Mouse (Mus musculus) lung, postnatal 0 days (tissue): ENCODE measurements around the gene Cd79a. TPM values are rescaled to one million over a fixed set of nuclear protein-coding genes. Genes with fewer than 3 reads are reported as not detected.

Experiments used
- ATAC-seq: fragments of 200-750 bp; cut with Nextera tagmentation; 2 replicates; pipeline ENCODE4 v1.8.0; 2017; ENCODE audit warnings: moderate library complexity
- DNase-seq: peaks from one replicate; pipeline ENCODE4 v3.0.0-alpha.2; 2016; ENCODE audit warnings: low spot score
- H3K27ac ChIP-seq: fragments of 300-500 bp; sonication (generic); 2 replicates; pipeline ENCODE4 v1.5.1; 2014; ENCODE audit warnings: antibody characterized with exemption, mild to moderate bottlenecking, low read length, mixed read lengths
- H3K27me3 ChIP-seq: fragments of 300-500 bp; sonication (generic); replicated peaks from 2 replicates; pipeline ENCODE4 v1.6.1; 2014; ENCODE audit warnings: low read length, mixed read lengths; ENCODE audit not compliant: insufficient read depth
- H3K36me3 ChIP-seq: fragments of 300-500 bp; sonication (generic); 2 replicates; pipeline ENCODE4 v1.6.1; 2014; ENCODE audit warnings: low read length, mixed read lengths; ENCODE audit not compliant: insufficient read depth
- H3K4me1 ChIP-seq: fragments of 300-500 bp; sonication (generic); 2 replicates; pipeline ENCODE4 v1.6.1; 2014; ENCODE audit warnings: antibody characterized with exemption, low read depth, low read length, mixed read lengths; ENCODE audit not compliant: insufficient read depth
- H3K4me2 ChIP-seq: fragments of 300-500 bp; sonication (generic); replicated peaks from 2 replicates; pipeline ENCODE4 v1.6.1; 2014; ENCODE audit warnings: low read depth, mild to moderate bottlenecking, low read length, moderate library complexity, mixed read lengths
- H3K4me3 ChIP-seq: fragments of 300-500 bp; sonication (generic); 2 replicates; pipeline ENCODE4 v1.5.1; 2014; ENCODE audit warnings: low read depth, low read length
- H3K9ac ChIP-seq: fragments of 300-500 bp; sonication (generic); replicated peaks from 2 replicates; pipeline ENCODE4 v1.6.1; 2014; ENCODE audit warnings: low read depth, mild to moderate bottlenecking
- H3K9me3 ChIP-seq: fragments of 300-500 bp; sonication (generic); 2 replicates; pipeline ENCODE4 v1.6.1; 2016; ENCODE audit warnings: low read length, mixed read lengths
- CTCF ChIP-seq: IDR thresholded peaks from 2 replicates; pipeline ENCODE4 v1.5.1; 2016; ENCODE audit warnings: antibody characterized with exemption, mild to moderate bottlenecking
- EP300 ChIP-seq: IDR thresholded peaks from 2 replicates; pipeline ENCODE4 v1.6.1; 2016; ENCODE audit warnings: antibody characterized with exemption, mild to moderate bottlenecking, control low read depth
- WGBS: fragments of 180-500 bp; shearing (Covaris S2); extraction: QIAGEN DNeasy Blood & Tissue Kit; methylation state at CpG from one replicate; pipeline ENCODE4 v1.1.7; 2014; 5-methylcytosine and 5-hydroxymethylcytosine counted together
- polyA plus RNA-seq: library from polyadenylated mRNA; unstranded; fragments of >200 nt; fragmentation: Nextera tagmentation; extraction: Ambion mirVana; gene quantifications from 2 replicates; pipeline ENCODE4 v1.2.1, GENCODE M21; 2015

Gene Cd79a
- polyA plus RNA-seq, 1 experiment from 2014 or later = 3.2 TPM

DNA sequence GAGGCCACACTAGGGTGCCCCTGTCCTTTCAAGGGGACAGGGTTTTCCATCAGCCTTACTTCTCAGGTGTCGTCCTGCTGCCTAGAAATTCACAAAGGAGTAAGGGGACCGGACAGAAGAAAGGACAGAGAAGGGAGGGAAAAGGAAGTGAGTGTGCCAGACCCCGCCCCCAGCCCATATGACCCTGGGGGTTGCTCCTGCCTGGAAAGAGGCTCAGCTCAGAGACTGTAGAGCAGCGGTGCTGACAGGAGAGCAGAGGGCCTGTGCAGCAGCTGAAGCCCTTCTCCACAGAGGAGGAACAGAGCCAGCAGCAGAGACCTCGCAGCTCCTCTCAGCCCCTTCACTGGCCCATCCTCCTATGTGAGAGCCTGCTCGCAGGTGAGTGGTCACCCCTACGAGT lies 43.5 kb upstream of the Cd79a start:
- DNase-seq = no peak
- Histone ChIP-seq H3K27ac (no peak overlapping the region), H3K9ac (no peak overlapping the region), H3K9me3 (no peaks in the 10 kb centered on the region), H3K4me1 (no peaks in the 10 kb centered on the region), H3K4me3 (no peak overlapping the region), H3K36me3 (no peaks in the 10 kb centered on the region), H3K4me2 (no peak overlapping the region), H3K27me3 (no peaks in the 10 kb centered on the region)
- TF ChIP-seq EP300 = no peak
- no peak for TF ChIP-seq CTCF
- ATAC-seq = no peak
- 30% methylated on average over 7 of the region's 7 CpGs for WGBS

DNA sequence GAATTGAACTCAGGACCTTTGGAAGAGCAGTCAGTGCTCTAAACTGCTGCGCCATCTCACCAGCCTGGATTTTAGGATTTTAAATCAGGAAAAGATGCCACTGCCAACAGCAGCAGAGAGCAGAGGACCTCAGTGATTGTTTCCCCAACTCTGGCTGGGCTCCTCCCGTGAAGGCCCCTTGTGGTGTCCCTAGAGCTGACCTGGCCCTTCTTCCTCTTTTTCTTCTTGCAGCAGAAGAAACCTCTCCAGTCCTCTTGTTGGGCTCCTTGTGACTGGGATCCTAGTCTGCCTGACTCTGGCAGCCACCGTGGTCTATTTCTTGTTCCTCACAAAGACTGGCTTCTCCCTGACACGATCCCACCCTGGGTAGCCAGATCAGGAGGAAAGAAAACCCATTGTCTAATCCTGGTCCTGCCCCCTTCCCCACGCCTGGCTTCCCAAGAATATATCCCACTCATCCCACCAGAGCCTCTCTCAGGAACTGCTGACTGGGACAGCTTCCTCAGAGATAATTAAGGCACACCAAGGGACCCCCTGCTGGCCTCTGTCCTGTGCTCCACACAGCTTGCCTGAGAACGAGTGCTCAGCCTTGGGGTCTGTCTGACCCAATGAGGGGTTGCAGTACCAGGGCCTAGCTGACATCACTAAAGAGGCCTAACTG lies 40.6 kb upstream of the Cd79a start:
- peak; percentile 8 for DNase-seq
- Histone ChIP-seq H3K4me2 (no peak overlapping the region), H3K4me1 (no peaks in the 10 kb centered on the region), H3K4me3 (no peak overlapping the region), H3K9me3 (no peaks in the 10 kb centered on the region), H3K36me3 (no peaks in the 10 kb centered on the region), H3K27me3 (no peaks in the 10 kb centered on the region), H3K9ac (no peak overlapping the region), H3K27ac (no peak overlapping the region)
- ATAC-seq = no peak
- WGBS = 49% methylated on average over 6 of the region's 6 CpGs
- no peak for TF ChIP-seq EP300
- no peak for TF ChIP-seq CTCF

GRCm38 (mm10) chr7:24859234-24859633 lies 37.9 kb upstream of the Cd79a start:
- TF ChIP-seq EP300 = no peak
- no peak for TF ChIP-seq CTCF
- H3K27ac ChIP-seq = no peak overlapping the region
- no peaks in the 10 kb centered on the region for H3K9me3 ChIP-seq
- WGBS = 77% methylated on average over 5 of the region's 5 CpGs
- no peaks in the 10 kb centered on the region for H3K4me1 ChIP-seq
- DNase-seq (no peak), ATAC-seq (no peak)
- H3K36me3 ChIP-seq = no peaks in the 10 kb centered on the region
- no peaks in the 10 kb centered on the region for H3K27me3 ChIP-seq
- no peak overlapping the region for H3K9ac ChIP-seq
- no peak overlapping the region for H3K4me2 ChIP-seq
- H3K4me3 ChIP-seq = no peak overlapping the region

DNA sequence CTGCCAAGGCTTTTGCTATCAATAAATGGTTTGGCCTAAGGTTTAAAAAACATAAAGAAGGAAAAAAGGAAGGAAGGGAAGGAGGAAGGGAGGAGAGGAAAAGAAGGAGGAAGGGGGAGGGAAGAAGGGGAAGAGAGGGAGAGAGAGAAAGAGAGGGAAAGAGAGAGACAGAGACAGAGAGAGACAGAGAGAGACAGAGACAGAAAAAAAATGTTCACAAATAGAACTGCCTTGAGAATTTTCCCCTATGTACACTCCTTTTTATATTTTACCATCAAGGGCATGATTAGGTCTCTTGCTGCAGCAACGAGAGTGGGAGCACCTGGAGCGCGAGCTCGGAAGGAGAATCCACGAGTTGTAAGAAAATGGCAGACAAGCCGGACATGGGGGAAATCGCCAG lies 35.3 kb upstream of the Cd79a start, which contains the start of gene Gm9844:
Gm9844 (plus strand) TSS at position 301 of the 400 bp plus-strand sequence.
- no peaks in the 10 kb centered on the region for H3K36me3 ChIP-seq
- TF ChIP-seq EP300 (no peak), CTCF (no peak)
- H3K27me3 ChIP-seq = no peaks in the 10 kb centered on the region
- H3K4me3 ChIP-seq = no peak within 1 kb of the TSS
- H3K9ac ChIP-seq = no peak within 1 kb of the TSS
- H3K27ac ChIP-seq = no peak within 1 kb of the TSS
- H3K4me2 ChIP-seq = no peak within 1 kb of the TSS
- DNase-seq (no peak), ATAC-seq (no peak)
- H3K4me1 ChIP-seq = no peaks in the 10 kb centered on the region
- 81% methylated on average over 7 of the region's 7 CpGs for WGBS
- no peaks in the 10 kb centered on the region for H3K9me3 ChIP-seq

- WGBS = 83% methylated on average over 4 of the region's 4 CpGs
- Histone ChIP-seq H3K4me1 (no peaks in the 10 kb centered on the region), H3K4me2 (no peak overlapping the region), H3K4me3 (no peak overlapping the region), H3K36me3 (no peaks in the 10 kb centered on the region), H3K9me3 (no peaks in the 10 kb centered on the region), H3K9ac (no peak overlapping the region), H3K27me3 (no peaks in the 10 kb centered on the region), H3K27ac (no peak overlapping the region)
- DNase-seq (no peak), ATAC-seq (no peak)
- TF ChIP-seq CTCF (no peak), EP300 (no peak)
These were observed 34.3 kb upstream of the Cd79a start for GRCm38 (mm10) chr7:24862853-24863252.

DNA sequence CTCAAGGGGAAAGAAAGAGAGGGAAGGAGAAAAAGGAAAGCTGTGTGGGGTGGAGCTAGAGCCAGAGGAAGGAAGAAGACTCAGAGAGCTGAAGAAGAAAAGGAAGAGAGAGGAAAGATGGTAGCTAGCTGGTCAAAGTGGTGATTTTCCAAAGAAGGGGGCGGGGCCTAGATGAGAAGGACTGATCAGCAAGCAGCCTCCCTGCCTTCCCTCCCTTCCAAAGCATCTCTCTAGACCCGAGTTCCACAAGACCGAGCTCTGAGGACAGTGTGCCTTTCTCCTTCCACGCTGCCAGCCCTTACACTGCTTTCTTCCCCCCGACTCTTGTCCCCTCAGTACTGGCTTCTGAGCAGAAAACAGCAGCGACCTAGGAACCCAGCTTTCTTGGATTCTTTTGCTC lies 33.0 kb upstream of the Cd79a start:
- H3K4me2 ChIP-seq = no peak overlapping the region
- WGBS = 35% methylated on average over 6 of the region's 6 CpGs
- no peaks in the 10 kb centered on the region for H3K27me3 ChIP-seq
- no peak for TF ChIP-seq EP300
- TF ChIP-seq CTCF = no peak
- DNase-seq (no peak), ATAC-seq (no peak)
- H3K36me3 ChIP-seq = no peaks in the 10 kb centered on the region
- no peak overlapping the region for H3K4me3 ChIP-seq
- no peak overlapping the region for H3K27ac ChIP-seq
- no peaks in the 10 kb centered on the region for H3K4me1 ChIP-seq
- H3K9me3 ChIP-seq = no peaks in the 10 kb centered on the region
- no peak overlapping the region for H3K9ac ChIP-seq

DNA sequence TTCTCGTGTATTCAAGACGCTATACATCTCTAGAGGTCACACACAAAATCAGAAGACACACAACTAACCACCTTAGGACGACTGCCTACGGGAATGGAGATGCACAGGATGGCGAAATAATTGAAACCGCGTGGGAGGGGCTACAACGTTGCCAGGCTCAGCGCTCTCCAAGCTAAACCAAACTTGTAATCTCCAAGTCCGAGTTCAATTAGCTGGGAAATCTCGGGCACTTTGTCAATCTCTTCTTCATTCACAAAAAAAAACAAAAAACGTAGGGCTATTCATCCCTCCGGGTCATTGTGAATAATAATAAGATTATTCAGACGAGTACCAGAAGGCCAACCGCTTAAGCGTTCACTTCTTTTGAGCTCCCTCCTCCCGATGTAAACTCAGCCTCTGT lies 28.1 kb upstream of the Cd79a start:
- no peak for DNase-seq
- Histone ChIP-seq H3K27ac (no peak overlapping the region), H3K9me3 (no peaks in the 10 kb centered on the region), H3K36me3 (no peaks in the 10 kb centered on the region), H3K4me3 (no peak overlapping the region), H3K4me2 (no peak overlapping the region), H3K9ac (no peak overlapping the region), H3K27me3 (no peaks in the 10 kb centered on the region), H3K4me1 (no peaks in the 10 kb centered on the region)
- TF ChIP-seq CTCF = no peak
- TF ChIP-seq EP300 = no peak
- 66% methylated on average over 17 of the region's 17 CpGs for WGBS
- no peak for ATAC-seq
